Mouse (Mus musculus) stomach, embryonic 16.5 days (tissue): ENCODE measurements around the gene Mob3b. TPM values are rescaled to one million over a fixed set of nuclear protein-coding genes. Genes with fewer than 3 reads are reported as not detected.

Source experiments
- ATAC-seq: fragments of 200-750 bp; cut with Nextera tagmentation; 2 replicates; pipeline ENCODE4 v1.8.0; 2017; ENCODE audit warnings: moderate number of reproducible peaks, moderate TSS enrichment; ENCODE audit not compliant: insufficient read depth, low FRiP score
- H3K27ac ChIP-seq: fragments of 300-500 bp; sonication (generic); 2 replicates; pipeline ENCODE4 v1.5.1; 2014; ENCODE audit warnings: low read length
- H3K27me3 ChIP-seq: fragments of 300-500 bp; sonication (generic); 2 replicates; pipeline ENCODE4 v1.6.1; 2014; ENCODE audit warnings: low read length, control low read depth, mixed read lengths; ENCODE audit not compliant: control insufficient read depth, insufficient read depth
- H3K36me3 ChIP-seq: fragments of 300-500 bp; sonication (generic); 2 replicates; pipeline ENCODE4 v1.6.1; 2014; ENCODE audit warnings: low read length; ENCODE audit not compliant: control insufficient read depth, insufficient read depth
- H3K4me1 ChIP-seq: fragments of 300-500 bp; sonication (generic); 2 replicates; pipeline ENCODE4 v1.6.1; 2014; ENCODE audit warnings: low read length, control low read depth, mixed read lengths; ENCODE audit not compliant: control insufficient read depth, insufficient read depth
- H3K4me2 ChIP-seq: fragments of 300-500 bp; sonication (generic); 2 replicates; pipeline ENCODE4 v1.6.1; 2014; ENCODE audit warnings: low read depth, low read length, mixed read lengths
- H3K4me3 ChIP-seq: fragments of 300-500 bp; sonication (generic); replicated peaks from 2 replicates; pipeline ENCODE4 v1.5.1; 2014; ENCODE audit warnings: mild to moderate bottlenecking, low read length
- H3K9ac ChIP-seq: fragments of 300-500 bp; sonication (generic); 2 replicates; pipeline ENCODE4 v1.6.1; 2014; ENCODE audit warnings: low read length
- H3K9me3 ChIP-seq: fragments of 300-500 bp; sonication (generic); replicated peaks from 2 replicates; pipeline ENCODE4 v1.6.1; 2016; ENCODE audit warnings: low read length, control low read depth; ENCODE audit not compliant: control insufficient read depth
- WGBS: fragments of 180-500 bp; shearing (Covaris S2); extraction: QIAGEN DNeasy Blood & Tissue Kit; methylation state at CpG from one replicate; pipeline ENCODE4 v1.1.7; 2014; 5-methylcytosine and 5-hydroxymethylcytosine counted together
- polyA plus RNA-seq: library from polyadenylated mRNA; unstranded; fragments of >200 nt; fragmentation: Nextera tagmentation; extraction: Ambion mirVana; gene quantifications from 2 replicates; pipeline ENCODE4 v1.2.1, GENCODE M21; 2015

Gene Mob3b
- polyA plus RNA-seq, 1 experiment from 2014 or later: 26.8 TPM

DNA sequence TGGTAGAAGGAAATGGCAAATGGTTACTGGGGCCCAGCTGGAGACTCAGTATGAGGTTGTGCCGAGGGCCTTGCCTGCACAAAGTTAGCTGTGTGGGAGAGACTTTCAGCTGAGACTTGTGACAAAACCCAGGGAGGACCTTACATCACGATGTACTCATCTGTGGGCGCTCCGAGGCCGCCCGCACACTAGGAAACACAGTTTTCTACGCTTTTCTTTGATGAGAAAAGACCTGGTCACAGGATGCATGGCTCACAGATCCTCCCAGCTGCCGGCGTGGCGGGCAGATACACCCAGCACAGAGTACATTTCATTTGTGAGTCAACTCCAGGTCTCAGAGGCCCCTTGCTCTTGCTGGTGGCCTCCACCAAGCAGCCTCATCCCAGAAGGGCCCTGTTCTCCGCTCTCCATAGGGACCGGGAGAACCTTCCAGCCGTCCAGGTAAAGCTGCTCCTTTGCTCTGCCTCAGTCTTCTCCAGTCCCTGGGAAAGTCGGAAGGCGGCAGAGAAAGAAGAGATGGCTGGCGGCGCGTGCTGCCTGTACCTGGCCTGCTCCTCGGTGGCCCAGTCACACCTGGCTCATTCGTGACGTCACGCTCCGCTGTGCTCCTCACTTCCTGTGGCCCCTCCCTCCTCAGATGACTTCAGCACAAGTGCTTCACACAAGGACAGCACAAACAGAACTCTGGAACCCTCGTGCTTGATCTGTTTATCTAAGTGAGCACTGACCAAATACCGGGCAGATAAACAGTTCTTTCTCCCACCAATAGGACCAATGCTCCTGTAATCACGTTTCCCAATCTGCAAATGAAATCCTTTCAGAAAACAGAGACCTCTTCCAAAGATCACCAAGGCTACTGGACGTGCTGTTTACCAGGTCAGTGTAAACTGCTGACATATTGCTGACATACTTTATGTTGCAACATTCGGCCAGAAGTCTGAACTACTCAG is 60.8 kb downstream of the Mob3b start:
- WGBS: 64% methylated on average over 28 of the region's 28 CpGs
- H3K4me2 ChIP-seq: no peak overlapping the region
- H3K4me1 ChIP-seq: peaks cover 34% of the 10 kb centered on the region
- H3K9me3 ChIP-seq: no peaks in the 10 kb centered on the region
- no peaks in the 10 kb centered on the region for H3K36me3 ChIP-seq
- peak overlapping the region; percentile 52 for H3K27ac ChIP-seq
- no peak overlapping the region for H3K4me3 ChIP-seq
- no peak overlapping the region for H3K9ac ChIP-seq
- no peaks in the 10 kb centered on the region for H3K27me3 ChIP-seq
- ATAC-seq: peak; percentile 38; the same call in 1 of the 2 replicates

DNA sequence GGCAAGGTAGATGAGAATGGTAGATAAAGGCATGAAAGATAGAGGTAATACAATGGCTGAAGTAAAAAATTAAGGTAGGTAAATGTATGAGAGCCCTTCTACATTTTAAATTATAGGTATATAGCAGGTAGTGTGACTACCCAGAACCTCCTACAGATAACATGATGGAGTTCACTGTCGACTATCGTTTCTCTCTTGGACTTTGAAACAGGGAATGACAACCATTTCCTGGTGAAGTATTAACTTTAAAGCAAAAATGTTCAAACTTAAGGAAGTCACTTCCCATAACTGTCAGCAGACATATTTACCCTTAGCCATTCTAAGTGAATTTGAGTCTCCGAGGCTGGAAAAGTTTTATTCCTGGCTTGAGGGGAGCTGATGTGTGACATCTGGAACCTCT is 64.8 kb downstream of the Mob3b start:
- H3K27me3 ChIP-seq: no peaks in the 10 kb centered on the region
- 0 out of 2 replicates have a peak overlapping the region, but pooled peaks have one; percentile 1 for H3K27ac ChIP-seq
- H3K9ac ChIP-seq: no peak overlapping the region
- no peaks in the 10 kb centered on the region for H3K36me3 ChIP-seq
- WGBS: 52% methylated on average over 3 of the region's 3 CpGs
- H3K9me3 ChIP-seq: no peaks in the 10 kb centered on the region
- no peak for ATAC-seq
- H3K4me1 ChIP-seq: peaks cover 19% of the 10 kb centered on the region
- no peak overlapping the region for H3K4me2 ChIP-seq
- H3K4me3 ChIP-seq: no peak overlapping the region

DNA sequence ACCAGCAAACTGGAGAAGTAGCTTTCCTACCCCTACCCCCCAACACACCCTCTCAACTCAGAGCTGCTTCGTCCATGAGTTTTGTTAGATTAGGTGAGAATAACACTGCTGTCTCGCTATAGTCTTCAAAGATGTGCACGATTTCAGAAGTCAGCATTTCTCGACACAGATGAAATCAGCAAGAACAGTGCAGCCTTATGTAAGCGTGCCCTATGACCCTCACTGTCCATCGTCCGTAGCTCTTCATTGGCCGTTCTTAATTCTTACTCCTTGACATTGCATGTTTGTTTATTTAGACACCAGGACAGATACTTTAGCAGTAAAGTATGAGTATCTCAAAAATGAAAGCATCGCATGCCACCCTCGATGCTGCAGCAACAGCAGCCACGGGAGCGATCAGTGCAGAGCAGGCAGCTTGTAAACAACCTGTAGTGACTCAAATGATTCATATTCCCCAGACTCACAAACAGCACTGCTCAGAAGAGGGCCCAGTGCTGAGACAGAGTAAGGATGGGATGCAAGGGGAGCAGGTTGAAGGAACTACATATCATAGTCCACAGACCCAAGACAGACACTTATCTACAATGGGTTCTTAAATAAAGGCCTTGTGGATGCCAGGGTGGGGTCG is 66.0 kb downstream of the Mob3b start:
- no peak overlapping the region for H3K27ac ChIP-seq
- H3K4me3 ChIP-seq: no peak overlapping the region
- WGBS: 66% methylated on average over 13 of the region's 13 CpGs
- ATAC-seq: no peak
- no peaks in the 10 kb centered on the region for H3K9me3 ChIP-seq
- no peak overlapping the region for H3K4me2 ChIP-seq
- H3K36me3 ChIP-seq: no peaks in the 10 kb centered on the region
- no peaks in the 10 kb centered on the region for H3K27me3 ChIP-seq
- no peak overlapping the region for H3K9ac ChIP-seq
- peaks cover 7% of the 10 kb centered on the region; the same call in 1 of the 2 replicates for H3K4me1 ChIP-seq

DNA sequence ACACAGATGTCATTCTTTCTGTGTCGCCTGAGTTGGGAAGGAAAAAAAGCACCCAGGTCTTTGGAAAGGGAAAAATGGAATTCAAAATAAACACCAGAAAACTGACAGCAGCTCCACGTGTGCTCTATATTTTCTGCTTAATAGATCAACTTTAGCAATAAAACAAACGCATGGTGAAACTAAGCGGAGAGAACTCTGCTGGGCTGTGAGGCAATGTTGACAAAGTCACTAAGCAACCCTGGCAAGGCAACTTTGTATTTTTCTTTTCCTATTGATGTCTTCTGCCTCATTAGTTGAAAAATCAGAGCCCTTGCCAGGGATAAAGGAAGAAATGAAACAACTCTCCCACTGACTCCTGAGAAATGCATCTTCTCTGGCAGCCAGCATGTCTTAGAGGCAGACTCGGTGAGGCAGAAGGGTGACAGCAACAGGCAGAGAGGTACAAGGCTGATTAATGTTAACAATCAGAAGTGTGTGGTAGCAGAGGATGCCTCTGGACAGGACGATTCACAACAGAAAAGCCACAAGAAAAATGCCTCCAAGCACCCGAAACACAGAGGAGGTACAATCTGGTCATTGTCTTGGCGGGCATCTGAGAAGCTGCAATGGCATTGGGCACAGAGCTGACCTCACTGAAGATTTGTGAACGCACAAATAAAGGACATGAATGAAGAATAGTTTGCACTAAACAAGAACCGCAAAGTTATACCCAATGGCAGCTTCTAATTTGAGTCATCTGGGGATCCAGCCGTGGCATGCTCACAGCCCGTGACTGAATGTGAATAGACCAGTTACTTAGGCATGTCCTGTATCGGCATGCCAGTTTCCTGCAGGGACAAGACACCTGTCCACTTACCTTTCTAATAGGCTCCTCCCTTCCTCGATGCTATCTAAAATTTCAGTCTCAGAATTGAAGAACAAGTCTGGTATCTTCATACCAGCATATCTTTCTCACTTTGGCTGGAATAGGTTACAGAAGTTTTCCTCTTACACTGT is 67.7 kb downstream of the Mob3b start:
- no peaks in the 10 kb centered on the region for H3K27me3 ChIP-seq
- no peak for ATAC-seq
- H3K4me2 ChIP-seq: no peak overlapping the region
- WGBS: 59% methylated on average over 14 of the region's 14 CpGs
- H3K36me3 ChIP-seq: no peaks in the 10 kb centered on the region
- 0 out of 2 replicates have a peak, but pooled peaks cover 7% of the 10 kb centered on the region for H3K4me1 ChIP-seq
- H3K9me3 ChIP-seq: no peaks in the 10 kb centered on the region
- H3K4me3 ChIP-seq: no peak overlapping the region
- H3K27ac ChIP-seq: no peak overlapping the region; the same call in 1 of the 2 replicates
- H3K9ac ChIP-seq: no peak overlapping the region

DNA sequence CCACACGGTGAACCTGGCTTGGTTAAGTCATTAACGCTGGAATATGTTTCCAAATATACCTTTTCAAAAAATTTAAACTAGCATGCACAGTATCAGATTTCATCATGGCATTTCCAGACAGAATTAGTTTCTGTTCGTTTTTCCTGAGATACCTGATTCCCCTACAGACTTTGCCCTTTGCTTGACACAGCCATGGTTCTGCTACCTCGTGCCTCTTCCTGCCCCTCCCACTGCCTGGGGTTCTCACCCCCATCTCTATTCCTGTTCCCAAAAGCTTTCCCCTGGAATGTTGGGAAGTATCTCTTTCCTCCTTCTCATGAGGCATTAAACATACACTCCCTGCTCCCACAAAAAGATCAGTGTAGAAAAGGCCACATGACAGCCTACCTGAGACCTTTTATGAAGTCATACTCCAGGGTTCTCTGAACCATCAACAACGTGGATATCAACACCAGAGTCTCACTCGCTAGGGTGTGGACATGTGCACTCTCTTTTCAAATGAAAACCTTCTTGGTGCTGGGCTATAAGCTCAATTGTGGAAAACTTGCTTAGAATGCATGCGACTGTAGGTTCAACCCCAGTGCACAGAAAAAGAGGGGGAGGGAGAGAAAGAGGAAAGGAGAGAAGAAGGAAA is 71.1 kb downstream of the Mob3b start:
- no peak overlapping the region for H3K9ac ChIP-seq
- H3K4me1 ChIP-seq: 0 out of 2 replicates have a peak, but pooled peaks cover 7% of the 10 kb centered on the region
- WGBS: 61% methylated on average over 7 of the region's 7 CpGs
- no peak overlapping the region for H3K4me3 ChIP-seq
- ATAC-seq: no peak
- no peaks in the 10 kb centered on the region for H3K9me3 ChIP-seq
- H3K27me3 ChIP-seq: no peaks in the 10 kb centered on the region
- no peak overlapping the region for H3K27ac ChIP-seq
- H3K4me2 ChIP-seq: no peak overlapping the region
- H3K36me3 ChIP-seq: no peaks in the 10 kb centered on the region

DNA sequence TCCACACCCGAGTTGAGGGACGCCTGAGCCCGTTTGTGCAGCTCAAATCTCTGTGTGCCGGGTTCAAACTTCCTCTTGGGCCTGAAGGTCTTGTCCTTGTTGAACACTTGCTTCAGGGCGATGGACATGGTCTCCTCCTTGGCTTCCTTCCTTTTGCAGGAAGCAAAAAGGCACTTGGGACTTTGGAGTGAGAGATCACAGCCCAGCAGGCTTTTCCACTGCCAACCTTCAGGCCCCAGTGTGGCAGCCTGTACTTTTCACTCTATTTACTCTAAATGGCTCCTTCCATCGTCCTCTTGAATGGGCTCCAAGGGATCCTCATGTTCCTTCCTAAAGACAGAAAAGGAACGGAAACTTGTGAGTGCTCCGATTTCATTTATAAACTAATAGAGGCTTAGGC is 73.2 kb downstream of the Mob3b start:
- Histone ChIP-seq H3K9ac (no peak overlapping the region), H3K27me3 (no peaks in the 10 kb centered on the region), H3K4me1 (no peaks in the 10 kb centered on the region), H3K9me3 (no peaks in the 10 kb centered on the region), H3K4me3 (no peak overlapping the region), H3K27ac (no peak overlapping the region), H3K4me2 (no peak overlapping the region), H3K36me3 (no peaks in the 10 kb centered on the region)
- WGBS: 80% methylated on average over 8 of the region's 8 CpGs
- ATAC-seq: no peak

DNA sequence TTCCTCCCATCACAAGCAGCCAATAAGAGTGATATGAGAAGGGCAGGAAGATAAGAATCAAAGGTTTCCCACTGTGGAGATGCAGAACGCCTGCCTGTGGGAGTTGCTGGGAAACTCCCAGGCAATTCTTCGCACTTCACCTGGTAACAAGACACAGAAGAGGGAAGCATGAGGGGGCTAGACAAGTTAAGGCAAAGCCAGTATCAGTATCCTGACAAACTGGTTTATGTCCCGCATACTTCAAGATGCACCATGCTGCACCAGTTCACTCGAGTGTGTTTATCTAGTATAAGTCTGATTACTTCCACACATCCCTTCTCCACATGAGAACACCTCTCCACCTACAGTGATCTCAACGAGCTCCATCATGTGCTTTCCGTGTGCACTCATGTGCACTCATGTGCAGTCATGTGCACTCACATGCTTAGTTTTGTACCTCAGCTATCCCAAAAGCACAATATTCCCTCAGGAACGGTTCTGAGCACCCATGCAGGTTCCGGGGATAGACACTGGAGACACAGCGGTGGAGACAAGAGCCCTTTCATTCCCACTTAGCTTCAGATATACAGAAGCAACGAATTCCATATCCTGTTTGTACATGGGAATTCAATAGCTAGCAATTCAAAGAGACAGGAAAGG is 74.7 kb downstream of the Mob3b start:
- H3K4me2 ChIP-seq: no peak overlapping the region
- no peak overlapping the region for H3K4me3 ChIP-seq
- H3K4me1 ChIP-seq: no peaks in the 10 kb centered on the region
- no peaks in the 10 kb centered on the region for H3K9me3 ChIP-seq
- ATAC-seq: no peak
- no peak overlapping the region for H3K27ac ChIP-seq
- no peaks in the 10 kb centered on the region for H3K27me3 ChIP-seq
- H3K36me3 ChIP-seq: no peaks in the 10 kb centered on the region
- no peak overlapping the region for H3K9ac ChIP-seq
- WGBS: 72% methylated on average over 10 of the region's 10 CpGs

DNA sequence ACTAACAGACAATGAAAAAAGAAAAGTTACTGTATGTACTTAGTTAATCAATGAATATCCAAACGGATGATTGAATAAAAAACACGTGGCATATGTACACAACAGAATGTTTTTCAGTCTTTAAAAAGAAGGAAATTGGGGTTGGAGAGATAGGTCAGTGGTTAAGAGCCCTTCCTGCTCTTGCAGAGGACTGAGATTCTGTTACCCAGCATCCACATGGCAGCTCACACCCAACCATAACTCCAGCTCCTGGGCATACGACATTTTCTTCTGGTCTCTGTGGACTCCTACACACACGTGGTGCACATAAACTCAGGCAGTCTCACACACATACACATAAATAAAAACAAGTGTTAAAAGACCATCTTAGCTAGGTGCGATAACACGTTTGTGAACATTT is 77.0 kb downstream of the Mob3b start:
- no peaks in the 10 kb centered on the region for H3K9me3 ChIP-seq
- no peak overlapping the region for H3K4me2 ChIP-seq
- no peaks in the 10 kb centered on the region for H3K4me1 ChIP-seq
- H3K4me3 ChIP-seq: no peak overlapping the region
- WGBS: 87% methylated on average over 6 of the region's 6 CpGs
- H3K27me3 ChIP-seq: no peaks in the 10 kb centered on the region
- no peak for ATAC-seq
- no peaks in the 10 kb centered on the region for H3K36me3 ChIP-seq
- H3K27ac ChIP-seq: no peak overlapping the region
- no peak overlapping the region for H3K9ac ChIP-seq
